In the genomic region with DNA sequence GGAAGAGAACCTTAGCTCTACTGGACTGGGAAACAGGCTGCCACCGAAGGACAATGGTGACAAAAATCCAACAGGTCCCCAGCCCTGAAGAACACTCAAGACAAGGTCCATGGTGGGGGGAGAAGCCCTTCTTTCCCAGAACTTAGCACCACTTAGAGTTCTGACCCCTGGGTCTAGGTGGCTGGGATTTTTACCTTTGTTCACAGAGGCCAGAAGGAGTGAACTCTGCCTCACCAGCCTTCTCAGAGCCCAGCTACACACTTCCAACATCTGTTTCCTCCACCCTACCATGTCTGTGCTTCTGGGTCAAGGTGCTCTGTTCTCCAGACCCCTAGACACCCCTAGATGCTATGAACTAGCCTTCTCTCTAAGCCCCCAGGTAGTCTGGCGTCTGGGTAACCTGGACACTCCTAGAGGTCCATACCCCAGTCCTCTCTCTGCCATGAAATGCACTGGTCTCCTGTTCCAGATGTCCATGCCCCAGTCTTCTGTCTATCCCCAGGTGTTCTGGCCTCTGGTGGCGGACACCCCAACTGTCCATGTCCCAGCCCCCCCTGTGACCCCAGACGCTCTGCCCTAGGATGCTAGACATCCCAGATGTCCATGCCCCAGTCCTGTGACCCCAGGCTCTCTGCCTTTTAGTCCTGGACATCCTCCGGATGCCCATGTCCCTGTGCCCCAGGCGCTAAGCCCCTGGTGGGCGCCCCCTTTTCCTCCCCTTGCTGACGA, we compare ENCODE assay signal across 8 mouse cellular contexts. TPM values are rescaled to one million over a fixed set of nuclear protein-coding genes. Genes with fewer than 3 reads are reported as not detected.
DNase-seq lines count a peak whose midpoint lies in the region; ATAC-seq and TF ChIP-seq lines count a peak whose summit lies in the region.

No protein-coding gene starts in this region.

- no peaks in the 10 kb centered on the region for H3K9me3 ChIP-seq in CH12.LX (replicated peaks; ENCODE audit: low read length)
- H3K9me3 ChIP-seq in forebrain, embryonic 12.5 days: no peaks in the 10 kb centered on the region
- H3K9me3 ChIP-seq in limb, embryonic 14.5 days (ENCODE audit: control insufficient read depth, low read length): no peaks in the 10 kb centered on the region
- H3K9me3 ChIP-seq in stomach, embryonic 15.5 days: no peaks in the 10 kb centered on the region

- intact Hi-C loops in heart, adult 2 months (cut with DNase I): no loop called here

- dilution Hi-C loops in CH12.LX (cut with MboI; ENCODE audit: extremely low pct_ligation_motif_present, extremely low pct_unique_long_range_greater_than_20kb, low sequenced_read_pairs): no loop called here

- 10% methylated on average over 8 of the region's 8 CpGs for WGBS in heart, adult 2 months
- WGBS in forebrain, embryonic 12.5 days: 16% methylated on average over 8 of the region's 8 CpGs
- WGBS in limb, embryonic 14.5 days: 16% methylated on average over 8 of the region's 8 CpGs
- WGBS in stomach, embryonic 15.5 days: 12% methylated on average over 8 of the region's 8 CpGs

- no peak for TF ChIP-seq CTCF in heart, adult 2 months (IDR thresholded peaks at IDR 0.05)
- TF ChIP-seq CTCF in CH12.LX (conservative IDR thresholded peaks at IDR 0.05 in 1 of 2, IDR thresholded peaks at IDR 0.05 in 1 of 2; ENCODE audit: low read depth in 2 of 2, low read length in 2 of 2): no peak

- no peaks in the 10 kb centered on the region for H3K27me3 ChIP-seq in heart, adult 2 months (ENCODE audit: control insufficient read depth, insufficient read depth, low read length)
- H3K27me3 ChIP-seq in CH12.LX (replicated peaks): peaks cover 3% of the 10 kb centered on the region
- H3K27me3 ChIP-seq in forebrain, embryonic 12.5 days: no peaks in the 10 kb centered on the region
- H3K27me3 ChIP-seq in limb, embryonic 14.5 days (ENCODE audit: control insufficient read depth, insufficient read depth, low read length): no peaks in the 10 kb centered on the region
- no peaks in the 10 kb centered on the region for H3K27me3 ChIP-seq in stomach, embryonic 15.5 days (replicated peaks)

- TF ChIP-seq POLR2A in heart, adult 2 months (IDR thresholded peaks at IDR 0.05; ENCODE audit: insufficient read depth, low read depth, low read length): no peak
- TF ChIP-seq POLR2A in CH12.LX (IDR thresholded peaks at IDR 0.05; ENCODE audit: low read depth, low read length): no peak
- no peak for TF ChIP-seq POLR2A in limb, embryonic 14.5 days (IDR thresholded peaks at IDR 0.05; ENCODE audit: borderline replicate concordance, extremely low read depth, insufficient read depth, insufficient read length)

- H3K9ac ChIP-seq in heart, adult 2 months (ENCODE audit: low read depth, low read length): peak overlapping the region; percentile 76
- H3K9ac ChIP-seq in CH12.LX (ENCODE audit: insufficient read depth, low read depth): peak overlapping the region; percentile 53
- peak overlapping the region; percentile 85 for H3K9ac ChIP-seq in forebrain, embryonic 12.5 days
- H3K9ac ChIP-seq in limb, embryonic 14.5 days (ENCODE audit: low read depth, low read length, severe bottlenecking): peak overlapping the region; percentile 82
- H3K9ac ChIP-seq in stomach, embryonic 15.5 days: peak overlapping the region; percentile 71

- peak overlapping the region; percentile 70 for H3K27ac ChIP-seq in heart, adult 2 months
- H3K27ac ChIP-seq in CH12.LX (ENCODE audit: insufficient read depth, low read depth): no peak overlapping the region
- 0 out of 2 replicates have a peak overlapping the region, but pooled peaks have one; percentile 13 for H3K27ac ChIP-seq in forebrain, embryonic 12.5 days
- H3K27ac ChIP-seq in limb, embryonic 14.5 days (replicated peaks; ENCODE audit: low read depth, low read length): peak overlapping the region; percentile 65
- H3K27ac ChIP-seq in stomach, embryonic 15.5 days: peak overlapping the region; percentile 59; the same call in 1 of the 2 replicates

- peaks cover 6% of the 10 kb centered on the region for H3K4me1 ChIP-seq in heart, adult 2 months (ENCODE audit: control insufficient read depth, insufficient read depth, low read length)
- H3K4me1 ChIP-seq in CH12.LX (ENCODE audit: control insufficient read depth in 1 of 2, insufficient read depth in 2 of 2): peaks cover 3 to 15% of the 10 kb centered on the region in 2 experiments
- peaks cover 21% of the 10 kb centered on the region for H3K4me1 ChIP-seq in forebrain, embryonic 12.5 days
- peaks cover 12% of the 10 kb centered on the region for H3K4me1 ChIP-seq in limb, embryonic 14.5 days (ENCODE audit: control insufficient read depth, insufficient read depth, low read length)
- peaks cover 29% of the 10 kb centered on the region for H3K4me1 ChIP-seq in stomach, embryonic 15.5 days

- no peak for TF ChIP-seq EP300 in heart, adult 2 months (IDR thresholded peaks at IDR 0.05; ENCODE audit: insufficient read depth, low read depth, low read length)
- TF ChIP-seq EP300 in CH12.LX (IDR thresholded peaks at IDR 0.05; ENCODE audit: low read length): no peak

- no peaks in the 10 kb centered on the region for H3K79me2 ChIP-seq in heart, adult 2 months (replicated peaks; ENCODE audit: control insufficient read depth, insufficient read depth, low read length)
- H3K79me2 ChIP-seq in CH12.LX (replicated peaks; ENCODE audit: control insufficient read depth, extremely low read depth, insufficient read depth, poor library complexity, severe bottlenecking): no peaks in the 10 kb centered on the region

- in situ Hi-C loops in CH12.LX (cut with MboI; ENCODE audit: low pct_ligation_motif_present, low pct_unique_long_range_greater_than_20kb, low sequenced_read_pairs): no loop called here

- TF ChIP-seq RAD21 in CH12.LX (IDR thresholded peaks at IDR 0.05; ENCODE audit: low read depth, low read length): no peak

- H3K36me3 ChIP-seq in heart, adult 2 months (ENCODE audit: control insufficient read depth, insufficient read depth, low read length): no peaks in the 10 kb centered on the region
- peaks cover 0 to 16% of the 10 kb centered on the region in 2 experiments for H3K36me3 ChIP-seq in CH12.LX (replicated peaks in 1 of 2; ENCODE audit: control insufficient read depth in 1 of 2, insufficient read depth in 1 of 2, low read length in 1 of 2)
- H3K36me3 ChIP-seq in forebrain, embryonic 12.5 days (replicated peaks): peaks cover 4% of the 10 kb centered on the region; the same call in 1 of the 2 replicates
- H3K36me3 ChIP-seq in limb, embryonic 14.5 days (ENCODE audit: control insufficient read depth, insufficient read depth, low read length): peaks cover 15% of the 10 kb centered on the region
- no peaks in the 10 kb centered on the region for H3K36me3 ChIP-seq in stomach, embryonic 15.5 days

- DNase-seq in heart, adult 2 months: peak in 1 of 2 experiments; percentile 14
- DNase-seq in heart, adult 8-10 months (ENCODE audit: low spot score): no peak
- peak; percentile 12 for DNase-seq in CH12.LX (ENCODE audit: extremely low read depth)
- DNase-seq in limb, embryonic 14.5 days (ENCODE audit: low spot score): no peak
- no peak for DNase-seq in ovary, adult 18-20 months (ENCODE audit: low spot score)
- DNase-seq in adrenal gland, adult 2 months: no peak

- peak overlapping the region; percentile 52 for H3K4me2 ChIP-seq in CH12.LX (ENCODE audit: insufficient read depth, low read depth, poor library complexity, severe bottlenecking)
- H3K4me2 ChIP-seq in forebrain, embryonic 12.5 days: peak overlapping the region; percentile 89
- peak overlapping the region; percentile 86 for H3K4me2 ChIP-seq in limb, embryonic 14.5 days (replicated peaks; ENCODE audit: low read depth, low read length, severe bottlenecking)
- peak overlapping the region; percentile 67 for H3K4me2 ChIP-seq in stomach, embryonic 15.5 days

- ATAC-seq in forebrain, embryonic 12.5 days (ENCODE audit: low FRiP score): peak; percentile 43
- ATAC-seq in limb, embryonic 14.5 days (ENCODE audit: low FRiP score, low read depth): no peak
- ATAC-seq in stomach, embryonic 15.5 days (ENCODE audit: insufficient read depth, low FRiP score, low read depth): no peak

- peak overlapping the region; percentile 78 for H3K4me3 ChIP-seq in heart, adult 2 months
- H3K4me3 ChIP-seq in CH12.LX (replicated peaks in 1 of 3; ENCODE audit: low read depth in 2 of 3, low read length in 2 of 3, poor library complexity in 1 of 3): peak overlapping the region; percentile 68 to 78 (median 72)
- peak overlapping the region; percentile 81 for H3K4me3 ChIP-seq in forebrain, embryonic 12.5 days (replicated peaks)
- H3K4me3 ChIP-seq in limb, embryonic 14.5 days (replicated peaks; ENCODE audit: low read length): peak overlapping the region; percentile 90
- H3K4me3 ChIP-seq in stomach, embryonic 15.5 days (replicated peaks): peak overlapping the region; percentile 76

TF ChIP-seq in CH12.LX, 34 proteins besides CTCF, POLR2A, EP300 and RAD21:
- TF ChIP-seq CHD2 (IDR thresholded peaks at IDR 0.05; ENCODE audit: low read length) (no peak), RCOR1 (conservative IDR thresholded peaks at IDR 0.05; ENCODE audit: low read depth, low read length) (no peak), MXI1 (IDR thresholded peaks at IDR 0.05; ENCODE audit: low read depth, low read length) (no peak)

RNA-seq across cellular contexts. Expression of gene Arfgap3, which starts 0.7 kb away (rescaled TPM):
- 1 to 10 TPM; 9.6 to 9.8 TPM for total RNA-seq in heart, adult 2 months (2021)
- 12.2 and 13.1 TPM in 2 replicates for polyA plus RNA-seq in heart, adult 2 months (2012; rRNA removed)
- 10 to 100 TPM; 10.2 to 11.8 (median 11.1) TPM for total RNA-seq in heart, adult 8-10 months (2022)
- total RNA-seq in CH12.LX (2012; rRNA removed) (21.7 and 23.7 TPM in 2 replicates), CH12.LX (2014; rRNA removed) (17.9 and 20.3 TPM in 2 replicates)
- 11.0 and 13.8 TPM in 2 replicates for polyA plus RNA-seq in CH12.LX (2012; ENCODE audit: insufficient read length, low read depth)
- polyA plus RNA-seq in forebrain, embryonic 12.5 days (2016; fragmentation: Nextera tagmentation; extraction: Ambion mirVana): 35.3 and 37.3 TPM in 2 replicates
- polyA plus RNA-seq in limb, embryonic 14.5 days (2012; rRNA removed): 51.4 and 66.6 TPM in 2 replicates
- polyA plus RNA-seq in limb, embryonic 14.5 days (2014; fragmentation: Nextera tagmentation; extraction: Ambion mirVana): 51.7 and 54.8 TPM in 2 replicates
- 63.0 and 72.4 TPM in 2 replicates for polyA plus RNA-seq in stomach, embryonic 15.5 days (2015; fragmentation: Nextera tagmentation; extraction: Ambion mirVana)
- 10 to 100 TPM; 23.6 to 32.4 TPM for total RNA-seq in adrenal gland, adult 2 months (2021)
- 13.0 and 14.7 TPM in 2 replicates for polyA plus RNA-seq in adrenal gland, adult 2 months (2012; rRNA removed)
